Mouse (Mus musculus) liver, postnatal 0 days (tissue): ENCODE results near the gene Poc1b.

Experiments
- CTCF ChIP-seq: sonication (generic); IDR thresholded peaks from 2 replicates; pipeline ENCODE4 v1.5.1; 2016; ENCODE audit warnings: antibody characterized with exemption, low read depth
- EP300 ChIP-seq: IDR thresholded peaks from 2 replicates; pipeline ENCODE4 v1.6.1; 2016; ENCODE audit warnings: antibody characterized with exemption, low read depth, mild to moderate bottlenecking

DNA sequence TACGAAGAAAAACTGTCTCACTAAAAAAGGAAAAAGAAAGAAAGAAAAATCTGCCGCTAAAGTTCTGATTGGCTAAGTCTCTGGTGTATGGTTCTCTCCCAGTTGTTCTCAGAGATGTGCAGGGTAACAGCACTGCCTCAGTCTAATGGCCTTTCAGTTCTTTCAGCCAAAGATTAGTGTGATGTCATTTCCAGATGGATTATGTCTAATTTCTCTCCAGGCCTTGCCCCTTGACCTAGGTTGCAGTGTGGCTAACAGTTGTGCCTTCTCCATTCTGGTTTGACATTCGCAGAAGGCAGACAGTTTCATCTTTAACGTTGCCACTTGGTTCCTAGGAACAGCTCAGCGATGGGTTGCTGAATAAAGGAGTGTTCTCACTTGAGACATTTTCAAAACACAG, 94.1 kb downstream of the Poc1b start:
- TF ChIP-seq CTCF (no peak), EP300 (no peak)
